Mouse (Mus musculus): Measurements from ENCODE around the gene Scp2.
"Not testable (repeated sequence)": the region's sequence is repeated elsewhere in the genome, so short reads cannot be mapped to it uniquely, and the experiment has no call there.

Scp2 gene

GRCm38 (mm10) chr4:108109728-108110127 lies 35.1 kb downstream of the Scp2 start:
- DNase-seq (ENCODE audit: extremely low read depth, insufficient read length, low spot score) = no peak

- no peak for DNase-seq (ENCODE audit: extremely low read depth, insufficient read length, low spot score)
These were observed 48.5 kb downstream of the Scp2 start, which contains the start of gene Podn for GRCm38 (mm10) chr4:108096345-108096744. Podn (minus strand) TSS chr4:108096445.

- DNase-seq (ENCODE audit: extremely low read depth, insufficient read length, low spot score) = no peak
These were observed 51.9 kb downstream of the Scp2 start for GRCm38 (mm10) chr4:108092741-108093397.

DNA sequence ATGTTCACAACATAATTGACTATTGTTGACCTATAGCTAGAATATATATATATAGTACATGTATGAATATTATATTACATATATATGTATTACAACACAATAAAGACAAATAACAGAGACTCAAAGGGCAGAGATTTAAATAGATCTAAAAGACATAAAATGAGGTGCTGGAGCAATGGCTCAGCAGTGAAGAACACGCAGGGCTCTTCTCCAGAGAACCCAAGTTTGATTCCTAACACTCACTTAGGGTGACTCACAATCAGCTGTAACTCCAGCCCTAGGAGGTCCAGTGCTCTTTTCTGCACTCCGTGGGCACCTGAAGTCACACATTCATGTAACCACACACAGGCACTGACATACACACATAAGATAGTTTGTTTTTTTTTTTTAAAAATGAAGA lies 60.8 kb downstream of the Scp2 start:
- no peak for DNase-seq (ENCODE audit: extremely low read depth, insufficient read length, low spot score)

GRCm38 (mm10) chr4:108083032-108083735 lies 61.6 kb downstream of the Scp2 start:
- no peak for DNase-seq (ENCODE audit: extremely low read depth, insufficient read length, low spot score)

DNA sequence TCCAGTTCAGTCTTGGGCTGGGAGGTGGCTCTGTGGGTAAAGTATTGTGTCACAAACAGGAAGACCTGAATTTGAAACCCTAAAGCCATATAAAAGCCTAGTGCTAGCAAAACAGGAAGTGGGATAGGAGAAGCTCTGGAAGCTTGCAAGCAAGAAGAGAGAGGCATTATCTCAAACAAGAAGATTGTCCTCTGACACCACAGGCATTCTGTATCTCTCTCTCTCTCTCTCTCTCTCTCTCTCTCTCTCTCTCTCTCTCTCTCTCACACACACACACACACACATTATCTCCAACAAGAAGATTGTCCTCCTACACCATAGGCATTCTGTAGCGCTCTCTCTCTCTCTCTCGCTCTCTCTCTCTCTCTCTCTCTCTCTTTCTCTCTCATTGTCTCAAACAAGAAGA lies 62.4 kb downstream of the Scp2 start:
- no peak for DNase-seq (ENCODE audit: extremely low read depth, insufficient read length, low spot score)

- no peak for DNase-seq (ENCODE audit: extremely low read depth, insufficient read length, low spot score)
These were observed 63.9 kb downstream of the Scp2 start for GRCm38 (mm10) chr4:108080876-108081275.

GRCm38 (mm10) chr4:108079762-108080161 lies 65.0 kb downstream of the Scp2 start:
- DNase-seq (ENCODE audit: extremely low read depth, insufficient read length, low spot score) = no peak

DNA sequence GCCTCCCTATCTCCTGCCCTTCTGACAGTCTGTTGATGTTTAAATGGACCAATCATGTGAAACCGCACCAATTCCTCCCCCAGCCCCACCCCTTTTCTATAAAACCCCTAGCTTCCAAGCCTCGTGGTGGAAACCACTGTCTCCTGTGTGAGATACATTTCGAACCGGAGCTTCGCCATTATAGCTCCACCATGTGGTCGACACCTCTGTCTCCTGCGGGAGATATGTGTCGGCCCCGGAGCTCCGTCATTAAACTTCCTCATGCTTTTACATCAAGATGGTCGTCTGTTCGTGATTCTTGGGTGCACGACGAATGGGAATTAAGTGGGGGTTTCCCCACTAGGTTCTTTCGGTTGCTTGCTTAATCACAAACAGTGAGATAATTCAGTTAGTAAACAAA lies 65.6 kb downstream of the Scp2 start:
- not testable (repeated sequence) for DNase-seq (ENCODE audit: extremely low read depth, insufficient read length, low spot score)

DNA sequence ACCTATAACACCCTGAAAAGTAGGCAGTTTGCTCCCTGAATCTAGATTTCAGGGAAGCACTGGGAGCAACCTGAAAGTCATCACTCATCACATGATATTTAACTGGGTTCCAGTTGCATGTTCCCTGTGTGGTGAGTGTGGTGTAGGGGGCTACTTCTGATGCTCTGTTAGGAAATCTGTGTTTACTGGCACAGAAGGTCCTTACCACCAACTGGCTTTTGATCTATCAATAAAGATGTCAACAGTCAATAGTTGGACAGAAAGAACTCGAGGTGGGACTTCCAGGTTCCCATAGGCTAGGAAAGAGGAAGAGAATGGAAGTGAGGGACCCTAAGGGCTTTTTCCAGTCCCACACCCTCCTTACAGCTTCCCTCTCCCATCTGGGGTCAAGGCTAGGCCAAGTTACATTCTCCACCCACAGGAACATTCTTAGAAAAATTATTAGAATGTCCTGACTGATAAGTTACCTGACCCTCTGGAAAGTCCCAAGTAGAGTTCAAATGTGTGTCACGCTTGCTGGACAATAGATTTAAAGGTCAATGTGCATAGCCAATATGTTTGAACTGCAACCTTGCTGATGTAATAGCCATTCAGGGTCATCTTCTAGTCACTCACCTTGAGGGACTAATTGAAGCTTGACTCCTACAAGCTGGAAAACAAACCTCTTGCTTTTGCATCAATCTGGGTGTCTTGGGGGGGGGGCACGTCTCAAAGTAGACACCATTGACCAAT lies 67.4 kb downstream of the Scp2 start:
- no peak for DNase-seq (ENCODE audit: extremely low read depth, insufficient read length, low spot score)

- DNase-seq (ENCODE audit: extremely low read depth, insufficient read length, low spot score) = no peak
These were observed 70.5 kb downstream of the Scp2 start for GRCm38 (mm10) chr4:108074204-108074823.

DNA sequence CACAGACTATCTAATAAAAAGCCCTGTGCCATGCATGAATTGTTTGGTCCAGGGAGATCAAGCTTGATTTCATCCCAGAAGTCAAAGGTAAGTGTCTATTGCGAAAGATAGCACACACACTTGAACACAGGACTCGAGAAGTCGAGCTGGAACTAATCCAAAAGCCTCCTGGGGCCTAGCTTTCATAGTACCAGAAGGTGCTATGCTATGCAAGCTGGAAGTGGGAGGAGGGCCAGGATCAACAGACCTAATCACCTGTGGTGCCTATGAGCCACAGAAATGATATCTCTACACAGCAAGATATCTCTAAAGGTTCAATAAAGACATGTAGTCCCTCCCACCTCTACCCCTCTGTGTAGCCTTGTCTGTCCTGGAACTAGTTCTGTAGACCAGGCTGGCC lies 72.7 kb downstream of the Scp2 start:
- DNase-seq (ENCODE audit: extremely low read depth, insufficient read length, low spot score) = no peak

DNA sequence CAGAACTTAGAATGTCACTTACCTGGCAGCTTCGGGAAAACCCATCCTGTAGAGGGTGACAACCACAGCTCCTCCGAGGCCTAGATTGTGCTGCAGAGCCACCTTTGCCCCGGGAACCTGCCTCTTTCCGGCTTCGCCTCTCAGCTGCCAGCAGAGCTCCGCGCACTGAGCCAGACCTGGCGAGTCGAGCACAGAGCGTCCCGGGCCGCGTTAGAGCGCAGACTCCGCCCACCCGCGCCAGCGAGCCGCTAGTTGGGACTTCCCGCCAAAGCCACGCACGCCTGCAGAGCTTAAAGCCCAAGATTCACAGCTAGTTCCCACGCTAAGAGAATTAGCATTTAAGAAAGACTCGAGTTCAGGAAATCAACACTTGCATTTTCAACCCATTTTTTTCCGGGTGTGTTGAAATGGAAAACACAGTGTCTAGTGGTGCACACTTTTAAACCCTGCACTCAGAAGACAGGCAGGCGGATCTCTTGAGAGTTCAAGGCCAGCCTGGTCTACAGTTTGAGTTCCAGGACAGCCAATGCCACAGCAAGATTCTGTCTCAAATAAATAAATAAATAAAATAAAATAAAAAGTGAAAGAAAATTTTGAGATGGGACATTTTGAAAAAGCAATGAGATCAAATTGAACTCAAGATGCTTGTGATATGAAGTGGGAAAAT lies 73.4 kb downstream of the Scp2 start:
- peak; percentile 96 for DNase-seq (ENCODE audit: extremely low read depth, insufficient read length, low spot score)

DNA sequence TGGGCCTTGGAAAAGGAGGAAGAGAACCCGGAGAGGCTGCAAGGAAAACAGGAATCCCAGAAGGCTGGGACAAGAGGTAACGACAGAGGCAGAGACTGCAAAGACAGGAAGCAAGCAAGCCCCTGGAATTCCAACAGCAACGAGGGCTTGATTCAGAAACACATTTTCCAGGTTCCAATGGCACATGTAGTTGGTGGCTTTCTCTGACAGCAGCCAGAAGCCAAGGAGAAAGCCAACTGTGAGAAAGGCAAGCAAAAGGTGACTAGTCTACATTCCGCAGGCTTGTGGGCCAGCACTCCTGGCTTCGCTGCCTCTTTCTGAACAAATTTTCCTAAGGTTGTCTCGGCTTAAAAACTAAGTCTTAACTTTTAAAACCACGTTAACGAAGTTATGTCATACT lies 74.1 kb downstream of the Scp2 start:
- DNase-seq (ENCODE audit: extremely low read depth, insufficient read length, low spot score) = no peak

DNA sequence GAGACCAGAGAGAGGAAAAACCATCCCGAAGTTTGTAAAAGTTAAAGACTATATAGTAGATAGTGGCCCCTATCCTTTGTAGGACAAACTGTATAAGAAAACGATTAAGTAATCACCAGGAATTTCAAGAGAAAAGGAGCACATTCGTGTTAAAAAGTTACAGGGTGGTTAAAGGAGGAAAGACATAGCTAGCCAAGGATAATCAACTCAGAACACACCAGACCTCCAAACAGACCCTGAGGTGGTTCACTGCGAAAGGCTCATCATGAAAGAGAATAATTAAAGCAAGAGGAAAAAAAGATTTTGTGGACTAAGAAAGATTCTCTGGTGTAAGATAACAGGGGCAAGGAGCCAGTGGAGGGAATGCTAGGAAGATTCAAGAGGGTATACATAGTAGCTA lies 74.5 kb downstream of the Scp2 start:
- DNase-seq (ENCODE audit: extremely low read depth, insufficient read length, low spot score) = no peak

DNA sequence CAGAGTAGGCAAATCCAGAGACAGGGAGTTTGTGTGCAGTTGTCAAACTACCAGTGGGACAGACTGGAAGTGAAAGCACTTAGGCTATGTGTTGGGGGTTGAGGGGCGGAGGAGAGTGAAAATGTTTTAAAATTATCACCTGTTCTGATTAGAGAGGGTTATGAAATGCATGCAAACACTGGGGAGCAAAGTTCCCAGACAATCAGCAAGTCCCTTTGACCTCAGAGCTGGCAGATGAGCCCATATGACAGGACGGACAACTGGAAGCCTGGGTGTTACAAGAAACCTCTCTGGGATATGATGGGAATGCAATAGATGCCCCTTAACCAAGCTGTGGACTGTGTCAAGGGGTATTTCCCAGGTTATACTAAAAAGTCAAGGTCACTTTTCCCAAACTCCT lies 76.7 kb downstream of the Scp2 start:
- no peak for DNase-seq (ENCODE audit: extremely low read depth, insufficient read length, low spot score)

- DNase-seq (ENCODE audit: extremely low read depth, insufficient read length, low spot score) = no peak
These were observed 77.5 kb downstream of the Scp2 start for GRCm38 (mm10) chr4:108067261-108067660.

DNA sequence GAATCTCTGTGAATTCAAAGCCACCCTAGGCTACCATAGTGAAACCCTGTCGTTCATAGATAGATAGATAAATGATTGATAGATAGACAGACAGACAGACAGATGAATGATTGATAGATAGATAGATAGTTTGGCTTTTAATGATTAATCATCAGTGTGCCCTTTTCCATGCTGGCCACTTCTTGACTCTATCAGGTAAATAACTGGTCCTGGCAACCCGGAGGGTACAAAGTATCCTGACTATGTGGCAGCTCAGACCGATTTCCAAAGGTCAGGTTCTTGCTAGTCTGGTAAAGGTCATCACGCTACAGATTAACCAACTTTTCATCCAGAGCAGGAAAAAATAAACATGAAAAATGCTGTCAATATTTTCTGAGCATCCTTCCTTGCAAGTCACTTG lies 78.2 kb downstream of the Scp2 start:
- no peak for DNase-seq (ENCODE audit: extremely low read depth, insufficient read length, low spot score)

DNA sequence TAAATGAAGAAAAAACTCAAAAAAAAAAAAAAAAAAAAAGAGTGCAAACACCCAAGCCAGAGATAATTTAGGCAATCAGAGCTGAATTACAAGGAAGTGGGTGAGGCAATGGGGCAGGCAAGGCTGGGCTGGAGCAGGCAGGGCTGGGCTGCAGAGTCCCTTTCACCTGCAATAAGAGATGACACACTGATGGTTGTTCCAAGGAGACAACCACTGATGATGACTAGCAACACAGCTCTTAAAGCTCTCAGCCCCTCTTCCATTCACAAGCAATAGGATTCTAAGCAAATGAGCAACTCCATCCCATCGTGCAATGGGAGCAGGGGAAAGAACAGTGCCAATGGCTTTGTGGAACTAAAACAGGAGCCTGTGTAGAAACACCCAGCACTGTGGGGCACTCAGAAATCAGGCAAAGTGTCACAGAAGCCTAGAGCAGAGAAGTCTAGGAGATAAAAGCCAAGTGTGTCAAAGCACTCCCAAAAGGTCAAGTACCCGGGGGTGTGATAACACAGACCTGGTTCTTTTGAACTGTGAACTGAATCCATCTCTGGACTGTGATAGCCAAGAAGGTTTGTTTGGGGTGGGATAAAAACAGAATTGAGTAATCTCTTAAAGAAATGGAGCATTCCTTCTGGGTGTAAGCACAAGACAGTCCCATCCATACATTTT lies 79.5 kb downstream of the Scp2 start:
- no peak for DNase-seq (ENCODE audit: extremely low read depth, insufficient read length, low spot score)

DNA sequence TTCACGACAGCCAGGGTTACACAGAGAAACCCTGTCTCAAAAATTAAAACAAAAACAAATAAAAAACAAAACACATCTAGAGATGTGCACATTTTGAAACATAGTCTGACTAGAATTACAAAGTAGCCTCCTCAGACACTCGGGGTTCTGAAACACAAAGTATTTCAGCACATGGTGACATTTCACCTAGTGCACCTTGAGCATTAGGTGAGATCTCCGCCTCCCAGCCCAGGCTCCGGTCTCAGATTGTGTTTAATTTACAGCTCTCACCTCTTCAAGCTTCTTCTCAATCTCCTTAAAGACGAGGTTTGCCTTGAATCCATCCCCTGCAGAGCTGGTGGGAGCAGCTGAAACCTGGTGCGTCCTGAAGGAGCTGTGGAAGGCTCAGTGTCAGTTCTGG lies 81.2 kb downstream of the Scp2 start:
- no peak for DNase-seq (ENCODE audit: extremely low read depth, insufficient read length, low spot score)

Data from 3134 (cell line).